Mouse (Mus musculus) limb, embryonic 15.5 days (tissue): ENCODE data around the gene Slc25a33. TPM values are rescaled to one million over a fixed set of nuclear protein-coding genes. Genes with fewer than 3 reads are reported as not detected.
A peak's percentile ranks its signal among the peaks of the same experiment; 100 is the strongest.

ENCODE experiments used
- ATAC-seq: fragments of 200-750 bp; cut with Nextera tagmentation; 2 replicates; pipeline ENCODE4 v1.8.0; 2017; ENCODE audit warnings: low read depth, moderate TSS enrichment; ENCODE audit not compliant: insufficient number of reproducible peaks, low FRiP score, low TSS enrichment
- H3K27ac ChIP-seq: fragments of 300-500 bp; sonication (generic); 2 replicates; pipeline ENCODE4 v1.5.1; 2015; ENCODE audit warnings: moderate library complexity, mild to moderate bottlenecking, inconsistent platforms
- H3K27me3 ChIP-seq: fragments of 300-500 bp; sonication (generic); 2 replicates; pipeline ENCODE4 v1.6.1; 2015; ENCODE audit warnings: inconsistent platforms
- H3K36me3 ChIP-seq: fragments of 300-500 bp; sonication (generic); 2 replicates; pipeline ENCODE4 v1.6.1; 2015; ENCODE audit warnings: inconsistent platforms
- H3K4me1 ChIP-seq: fragments of 300-500 bp; sonication (generic); 2 replicates; pipeline ENCODE4 v1.6.1; 2015; ENCODE audit warnings: inconsistent platforms
- H3K4me2 ChIP-seq: fragments of 300-500 bp; sonication (generic); 2 replicates; pipeline ENCODE4 v1.6.1; 2015; ENCODE audit warnings: mild to moderate bottlenecking, inconsistent platforms
- H3K4me3 ChIP-seq: fragments of 300-500 bp; sonication (generic); 2 replicates; pipeline ENCODE4 v1.5.1; 2015; ENCODE audit warnings: mild to moderate bottlenecking, inconsistent platforms
- H3K9ac ChIP-seq: fragments of 300-500 bp; sonication (generic); 2 replicates; pipeline ENCODE4 v1.6.1; 2015; ENCODE audit warnings: inconsistent platforms
- H3K9me3 ChIP-seq: fragments of 300-500 bp; sonication (generic); 2 replicates; pipeline ENCODE4 v1.6.1; 2016; ENCODE audit warnings: inconsistent platforms
- WGBS: fragments of 180-500 bp; shearing (Covaris S2); methylation state at CpG from one replicate; pipeline ENCODE4 v1.1.7; 2015; 5-methylcytosine and 5-hydroxymethylcytosine counted together
- microRNA-seq: library from miRNA; unstranded; fragments of <30 nt; microRNA quantifications from one replicate; pipeline ENCODE4, GENCODE M21; 2016
- polyA plus RNA-seq: library from polyadenylated mRNA; unstranded; fragments of >200 nt; fragmentation: Nextera tagmentation; extraction: Ambion mirVana; gene quantifications from 2 replicates; pipeline ENCODE4 v1.2.1, GENCODE M21; 2015

Slc25a33 gene
- polyA plus RNA-seq, 1 experiment from 2014 or later = 9.4 TPM

DNA sequence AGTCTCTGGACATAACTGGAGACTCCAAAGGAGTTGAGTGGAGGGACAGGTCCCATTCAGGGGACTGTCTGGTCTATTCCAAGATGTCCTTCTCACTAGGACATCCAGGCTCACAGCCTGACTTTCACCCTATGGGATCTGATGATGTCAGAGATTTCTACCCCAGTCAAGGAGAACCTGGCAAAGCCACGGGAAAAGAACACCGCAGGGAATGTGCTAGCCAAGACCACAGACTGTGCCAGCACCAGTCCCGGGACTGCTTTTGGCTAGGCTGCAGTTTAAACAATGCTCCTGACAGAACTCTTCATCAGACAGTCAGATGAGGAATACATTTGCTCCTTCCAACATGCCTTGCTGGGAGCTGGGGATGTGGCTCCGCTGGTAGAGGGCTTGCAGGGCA lies 74.1 kb downstream of the Slc25a33 start:
- H3K9me3 ChIP-seq = no peaks in the 10 kb centered on the region
- H3K4me2 ChIP-seq = no peak overlapping the region
- H3K4me1 ChIP-seq = peaks cover 20% of the 10 kb centered on the region
- H3K27ac ChIP-seq = no peak overlapping the region
- 77% methylated on average over 4 of the region's 4 CpGs for WGBS
- H3K4me3 ChIP-seq = no peak overlapping the region
- no peak for ATAC-seq
- H3K36me3 ChIP-seq = no peaks in the 10 kb centered on the region
- peaks cover 24% of the 10 kb centered on the region for H3K27me3 ChIP-seq
- no peak overlapping the region for H3K9ac ChIP-seq

GRCm38 (mm10) chr4:149698197-149698821 lies 75.8 kb downstream of the Slc25a33 start:
- peaks cover 24% of the 10 kb centered on the region for H3K27me3 ChIP-seq
- H3K4me3 ChIP-seq = peak overlapping the region; percentile 48
- ATAC-seq = no peak
- no peaks in the 10 kb centered on the region for H3K36me3 ChIP-seq
- H3K9me3 ChIP-seq = no peaks in the 10 kb centered on the region
- peak overlapping the region; percentile 27 for H3K9ac ChIP-seq
- WGBS = 2% methylated on average over 35 of the region's 35 CpGs
- peaks cover 20% of the 10 kb centered on the region for H3K4me1 ChIP-seq
- peak overlapping the region; percentile 80 for H3K4me2 ChIP-seq
- 0 out of 2 replicates have a peak overlapping the region, but pooled peaks have one; percentile 22 for H3K27ac ChIP-seq

DNA sequence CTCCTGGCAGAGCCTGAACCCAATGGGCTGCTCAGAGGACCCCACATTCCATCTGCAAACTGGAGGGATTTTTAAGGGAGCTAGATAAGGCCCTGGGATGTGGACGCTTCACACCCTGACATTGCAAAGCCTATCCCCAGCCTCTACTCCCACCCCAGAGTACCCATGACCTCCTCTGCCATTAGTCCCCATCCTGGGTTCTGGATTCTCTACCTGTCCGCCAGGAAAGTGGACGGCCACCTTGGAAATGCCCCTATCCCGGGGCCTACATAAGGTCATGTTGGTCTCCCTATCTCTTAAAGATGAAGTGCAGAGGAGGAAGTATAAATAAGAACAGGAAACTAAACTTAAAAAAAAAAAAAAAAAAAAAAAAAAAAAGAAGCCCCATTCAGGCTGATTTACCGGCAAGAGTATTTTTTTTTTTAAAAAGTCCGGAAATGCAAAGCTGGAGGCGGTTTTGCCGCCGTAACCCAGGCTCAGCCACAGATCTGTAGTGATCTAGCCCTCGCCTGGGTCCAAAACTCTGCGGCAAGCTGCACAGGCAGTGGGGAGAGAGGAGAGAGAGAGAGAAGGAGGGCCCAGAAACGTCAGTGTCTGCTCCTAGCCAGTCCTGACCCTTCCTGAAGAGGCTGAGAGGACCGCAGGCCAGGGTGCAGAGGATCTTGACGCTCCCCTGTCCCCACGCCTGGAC lies 76.4 kb downstream of the Slc25a33 start:
- peaks cover 20% of the 10 kb centered on the region for H3K4me1 ChIP-seq
- peaks cover 24% of the 10 kb centered on the region for H3K27me3 ChIP-seq
- H3K4me3 ChIP-seq = peak overlapping the region; percentile 48
- peak overlapping the region; percentile 27; the same call in 1 of the 2 replicates for H3K9ac ChIP-seq
- H3K36me3 ChIP-seq = no peaks in the 10 kb centered on the region
- no peak for ATAC-seq
- no peaks in the 10 kb centered on the region for H3K9me3 ChIP-seq
- WGBS = 25% methylated on average over 15 of the region's 15 CpGs
- H3K4me2 ChIP-seq = peak overlapping the region; percentile 80
- 0 out of 2 replicates have a peak overlapping the region, but pooled peaks have one; percentile 22 for H3K27ac ChIP-seq

GRCm38 (mm10) chr4:149696189-149696971 lies 77.7 kb downstream of the Slc25a33 start:
- no peak overlapping the region for H3K4me2 ChIP-seq
- peaks cover 21% of the 10 kb centered on the region for H3K4me1 ChIP-seq
- H3K9ac ChIP-seq = no peak overlapping the region

More at GRCm38 (mm10) chr4:149696189-149696971, 77.7 kb downstream of the Slc25a33 start:
- no peak overlapping the region for H3K4me3 ChIP-seq
- 30% methylated on average over 16 of the region's 16 CpGs for WGBS
- ATAC-seq = no peak
- peaks cover 24% of the 10 kb centered on the region for H3K27me3 ChIP-seq
- H3K27ac ChIP-seq = no peak overlapping the region
- H3K9me3 ChIP-seq = no peaks in the 10 kb centered on the region
- H3K36me3 ChIP-seq = no peaks in the 10 kb centered on the region

Small RNA genes within 50 kb of the gene (microRNA-seq; reads per million reads assigned to microRNA genes)
- not detected for gene Gm47301

Other genes with a start within 250 kb of the Slc25a33 start
- 39.4 and 56.1 TPM in 2 replicates for gene Clstn1, start 187.8 kb downstream of the Slc25a33 start, polyA plus RNA-seq
- gene Pik3cd, start 71.7 kb downstream of the Slc25a33 start, polyA plus RNA-seq = 4.1 and 5.1 TPM in 2 replicates
- gene Tmem201, start 36.2 kb downstream of the Slc25a33 start, polyA plus RNA-seq = 25.0 and 27.7 TPM in 2 replicates
- 24.6 and 27.1 TPM in 2 replicates for gene Spsb1, start 180.8 kb upstream of the Slc25a33 start, polyA plus RNA-seq
- 13.1 and 13.4 TPM in 2 replicates for gene H6pd, start 234.7 kb upstream of the Slc25a33 start, polyA plus RNA-seq